Mouse (Mus musculus): ENCODE results near the gene Fam13a. TPM values are rescaled to one million over a fixed set of nuclear protein-coding genes. Genes with fewer than 3 reads are reported as not detected.

The Fam13a gene
- polyA plus RNA-seq, 1 experiment = not detected

DNA sequence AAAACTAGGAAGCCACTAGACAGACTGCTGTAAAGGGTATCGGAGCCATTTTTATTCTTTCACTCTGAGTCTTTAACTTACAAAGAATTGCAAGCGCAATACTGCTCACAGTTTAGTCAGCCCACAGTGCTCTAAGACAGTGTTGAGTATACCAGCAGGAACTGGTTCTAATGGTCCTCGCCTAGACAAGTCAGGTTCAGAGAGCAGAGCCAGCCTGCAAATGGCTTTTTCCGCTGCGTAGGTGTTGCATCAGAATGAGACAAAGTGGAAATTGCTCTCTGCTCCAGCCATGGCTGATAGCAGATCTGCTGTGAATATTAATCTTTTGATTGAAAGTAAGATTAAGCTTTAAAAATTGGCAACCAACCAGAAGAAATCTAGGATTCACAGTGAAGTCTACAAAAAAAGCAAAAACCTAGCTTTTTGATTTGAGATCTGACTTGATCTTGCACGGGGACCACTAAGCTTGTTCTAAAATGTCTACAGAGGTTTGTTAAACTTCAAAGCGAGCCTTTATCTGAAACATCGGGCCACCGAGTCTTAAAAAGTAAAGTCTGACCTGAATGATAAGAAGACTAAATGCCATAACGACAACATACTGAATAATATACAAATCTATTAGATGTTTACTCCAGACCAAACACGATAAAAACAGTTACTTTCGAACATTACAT, 91.7 kb downstream of the Fam13a start:
- Histone ChIP-seq H3K4me3 (replicated peaks) (no peak overlapping the region), H3K4me1 (ENCODE audit: control insufficient read depth) (no peaks in the 10 kb centered on the region), H3K36me3 (ENCODE audit: control insufficient read depth) (no peaks in the 10 kb centered on the region), H3K9me3 (ENCODE audit: control insufficient read depth, low read length) (no peaks in the 10 kb centered on the region), H3K27me3 (ENCODE audit: control insufficient read depth) (no peaks in the 10 kb centered on the region)
- TF ChIP-seq TAL1 (IDR thresholded peaks at IDR 0.05; ENCODE audit: low read length) = no peak
- no peak for TF ChIP-seq GATA1 (IDR thresholded peaks at IDR 0.05; ENCODE audit: low read length)

DNA sequence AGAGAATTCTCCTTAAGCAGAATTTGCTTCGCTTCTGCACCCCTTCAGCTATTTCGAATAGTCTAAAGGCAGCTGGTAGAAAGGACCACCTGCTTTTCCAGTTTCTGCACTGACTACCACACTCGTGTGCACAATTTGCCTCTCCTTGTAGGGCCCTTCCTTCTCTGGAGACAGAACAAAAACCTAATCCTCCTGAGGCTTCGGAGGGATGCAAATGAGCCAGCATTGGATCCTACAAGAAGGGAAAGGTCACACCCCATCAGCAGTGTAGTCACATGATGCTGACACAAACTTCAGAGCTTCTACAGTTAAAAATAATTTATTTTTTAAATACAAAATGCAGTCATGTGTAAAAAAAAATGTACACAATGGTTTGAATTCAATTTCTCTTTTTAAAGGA, 93.2 kb downstream of the Fam13a start:
- Histone ChIP-seq H3K36me3 (ENCODE audit: control insufficient read depth) (no peaks in the 10 kb centered on the region), H3K9me3 (ENCODE audit: control insufficient read depth, low read length) (no peaks in the 10 kb centered on the region), H3K27me3 (ENCODE audit: control insufficient read depth) (no peaks in the 10 kb centered on the region), H3K4me3 (replicated peaks) (no peak overlapping the region), H3K4me1 (ENCODE audit: control insufficient read depth) (no peaks in the 10 kb centered on the region)
- TF ChIP-seq TAL1 (IDR thresholded peaks at IDR 0.05; ENCODE audit: low read length) = no peak
- no peak for TF ChIP-seq GATA1 (IDR thresholded peaks at IDR 0.05; ENCODE audit: low read length)

DNA sequence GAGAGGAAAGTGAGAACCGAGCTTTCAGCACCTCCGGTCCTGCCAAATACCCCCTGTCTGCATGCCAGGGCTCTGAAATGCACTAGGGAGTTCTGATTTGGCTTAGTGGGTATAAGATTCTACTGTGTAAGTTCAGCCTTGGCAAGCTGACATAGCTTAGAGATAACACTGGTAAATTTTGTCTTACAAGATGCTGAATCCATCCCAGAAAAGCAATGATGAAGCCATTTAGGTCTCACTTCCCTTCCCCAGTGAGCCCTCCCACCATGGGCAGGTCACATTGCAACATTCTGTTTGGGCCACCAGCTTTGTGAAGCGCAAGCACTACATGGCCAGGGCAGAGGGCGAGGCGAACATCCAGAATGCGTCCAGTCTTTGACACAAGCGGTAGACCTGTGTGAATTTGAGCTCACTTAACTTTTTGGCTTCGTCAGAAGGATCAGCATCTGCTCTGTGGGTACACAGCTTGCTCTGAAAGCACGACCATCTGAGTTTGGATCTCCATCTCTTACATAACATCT, 94.4 kb downstream of the Fam13a start:
- H3K9me3 ChIP-seq (ENCODE audit: control insufficient read depth, low read length) = no peaks in the 10 kb centered on the region
- no peaks in the 10 kb centered on the region for H3K27me3 ChIP-seq (ENCODE audit: control insufficient read depth)
- no peaks in the 10 kb centered on the region for H3K4me1 ChIP-seq (ENCODE audit: control insufficient read depth)
- TF ChIP-seq TAL1 (IDR thresholded peaks at IDR 0.05; ENCODE audit: low read length) (no peak), GATA1 (IDR thresholded peaks at IDR 0.05; ENCODE audit: low read length) (no peak)
- H3K36me3 ChIP-seq (ENCODE audit: control insufficient read depth) = no peaks in the 10 kb centered on the region
- H3K4me3 ChIP-seq (replicated peaks) = no peak overlapping the region

DNA sequence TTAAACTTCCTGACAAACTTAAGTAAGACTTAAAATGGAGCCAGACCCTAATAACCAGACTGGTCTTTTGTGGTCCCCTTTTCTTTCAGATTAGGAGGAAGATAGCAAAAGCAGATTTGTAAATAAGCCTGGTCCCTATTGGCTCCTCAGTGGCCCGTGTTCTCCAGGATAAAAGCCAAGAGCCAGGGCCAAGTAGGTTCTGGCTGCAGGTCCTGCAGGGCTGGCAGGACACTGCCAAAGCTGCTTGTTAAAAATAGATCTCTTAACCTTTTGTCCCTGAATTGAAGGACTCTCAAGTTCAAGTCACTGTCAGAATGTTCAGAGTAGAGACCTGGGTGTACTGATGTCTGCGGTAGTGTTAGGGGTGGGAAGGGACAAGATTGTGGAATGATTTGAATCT, 96.5 kb downstream of the Fam13a start:
- Histone ChIP-seq H3K4me1 (ENCODE audit: control insufficient read depth) (no peaks in the 10 kb centered on the region), H3K9me3 (ENCODE audit: control insufficient read depth, low read length) (no peaks in the 10 kb centered on the region), H3K4me3 (replicated peaks) (no peak overlapping the region), H3K27me3 (ENCODE audit: control insufficient read depth) (no peaks in the 10 kb centered on the region), H3K36me3 (ENCODE audit: control insufficient read depth) (no peaks in the 10 kb centered on the region)
- no peak for TF ChIP-seq GATA1 (IDR thresholded peaks at IDR 0.05; ENCODE audit: low read length)
- no peak for TF ChIP-seq TAL1 (IDR thresholded peaks at IDR 0.05; ENCODE audit: low read length)

DNA sequence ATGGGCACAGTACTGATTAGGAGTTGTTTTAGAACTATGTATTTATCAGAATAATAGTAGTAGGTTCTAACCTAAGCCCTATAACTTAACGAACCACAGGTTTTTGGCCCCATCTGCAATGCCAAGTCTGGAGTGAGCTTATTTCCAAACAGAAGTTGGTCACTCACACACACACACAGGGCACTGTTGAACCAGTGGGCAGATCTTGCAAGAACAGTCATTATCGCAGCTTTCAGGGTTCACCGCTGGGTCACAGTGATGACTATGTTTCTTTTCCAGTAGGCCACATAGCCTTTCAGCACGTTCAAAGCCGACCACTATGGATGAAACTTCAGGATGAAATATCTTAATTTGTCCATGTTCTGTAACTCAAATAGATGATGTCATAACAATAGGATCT, 101.8 kb downstream of the Fam13a start:
- no peak for TF ChIP-seq TAL1 (IDR thresholded peaks at IDR 0.05; ENCODE audit: low read length)
- TF ChIP-seq GATA1 (IDR thresholded peaks at IDR 0.05; ENCODE audit: low read length) = no peak
- Histone ChIP-seq H3K4me1 (ENCODE audit: control insufficient read depth) (no peaks in the 10 kb centered on the region), H3K27me3 (ENCODE audit: control insufficient read depth) (no peaks in the 10 kb centered on the region), H3K4me3 (replicated peaks) (no peak overlapping the region), H3K36me3 (ENCODE audit: control insufficient read depth) (no peaks in the 10 kb centered on the region), H3K9me3 (ENCODE audit: control insufficient read depth, low read length) (no peaks in the 10 kb centered on the region)

DNA sequence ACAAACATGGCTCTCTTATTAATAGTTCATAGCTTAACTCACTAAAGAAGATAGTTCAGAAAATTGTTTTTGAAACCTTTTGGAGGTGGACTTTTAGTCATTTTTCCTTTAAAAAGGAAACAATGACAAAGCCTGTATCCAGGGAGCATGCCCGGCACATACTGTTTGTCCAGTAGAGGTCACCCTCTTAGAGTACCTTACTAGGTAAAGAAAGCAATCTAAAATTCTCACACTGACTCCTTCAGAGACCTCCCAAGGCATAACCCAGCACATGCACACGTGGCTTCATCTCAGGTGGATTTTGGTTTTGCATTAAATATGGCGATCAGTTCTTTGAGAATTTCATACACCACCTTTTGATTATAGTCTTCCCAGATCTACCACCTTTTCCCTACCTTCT, 102.7 kb downstream of the Fam13a start:
- Histone ChIP-seq H3K9me3 (ENCODE audit: control insufficient read depth, low read length) (no peaks in the 10 kb centered on the region), H3K36me3 (ENCODE audit: control insufficient read depth) (no peaks in the 10 kb centered on the region), H3K27me3 (ENCODE audit: control insufficient read depth) (no peaks in the 10 kb centered on the region), H3K4me1 (ENCODE audit: control insufficient read depth) (no peaks in the 10 kb centered on the region), H3K4me3 (replicated peaks) (no peak overlapping the region)
- TF ChIP-seq TAL1 (IDR thresholded peaks at IDR 0.05; ENCODE audit: low read length) = no peak
- TF ChIP-seq GATA1 (IDR thresholded peaks at IDR 0.05; ENCODE audit: low read length) = no peak

- Histone ChIP-seq H3K9me3 (ENCODE audit: control insufficient read depth, low read length) (no peaks in the 10 kb centered on the region), H3K4me1 (ENCODE audit: control insufficient read depth) (no peaks in the 10 kb centered on the region), H3K27me3 (ENCODE audit: control insufficient read depth) (no peaks in the 10 kb centered on the region), H3K4me3 (replicated peaks) (no peak overlapping the region), H3K36me3 (ENCODE audit: control insufficient read depth) (no peaks in the 10 kb centered on the region; the same call in 1 of the 2 replicates)
- TF ChIP-seq TAL1 (IDR thresholded peaks at IDR 0.05; ENCODE audit: low read length) (no peak), GATA1 (IDR thresholded peaks at IDR 0.05; ENCODE audit: low read length) (no peak)
Measured at GRCm38 (mm10) chr6:58920735-58921134, 103.6 kb downstream of the Fam13a start.

DNA sequence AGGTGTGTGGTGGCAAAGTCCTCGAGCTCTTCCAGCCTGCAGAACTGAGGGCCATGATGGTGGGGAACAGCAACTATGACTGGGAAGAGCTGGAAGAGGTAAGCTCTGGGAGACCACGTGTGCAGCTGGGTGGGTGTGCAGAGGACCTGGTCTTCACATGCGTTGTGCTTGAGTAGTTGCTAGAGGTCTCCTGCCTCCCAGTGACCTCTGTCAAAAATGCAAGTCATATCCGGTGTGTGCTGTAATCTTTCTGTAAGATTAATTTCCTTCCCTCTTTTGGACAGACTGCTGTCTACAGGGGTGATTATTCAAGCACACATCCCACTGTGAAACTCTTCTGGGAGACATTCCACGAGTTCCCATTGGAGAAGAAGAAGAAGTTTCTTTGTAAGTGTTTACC, 107.9 kb downstream of the Fam13a start:
- Histone ChIP-seq H3K4me3 (replicated peaks) (no peak overlapping the region), H3K9me3 (ENCODE audit: control insufficient read depth, low read length) (no peaks in the 10 kb centered on the region), H3K27me3 (ENCODE audit: control insufficient read depth) (no peaks in the 10 kb centered on the region), H3K36me3 (ENCODE audit: control insufficient read depth) (no peaks in the 10 kb centered on the region; the same call in 1 of the 2 replicates), H3K4me1 (ENCODE audit: control insufficient read depth) (no peaks in the 10 kb centered on the region)
- no peak for TF ChIP-seq GATA1 (IDR thresholded peaks at IDR 0.05; ENCODE audit: low read length)
- no peak for TF ChIP-seq TAL1 (IDR thresholded peaks at IDR 0.05; ENCODE audit: low read length)

DNA sequence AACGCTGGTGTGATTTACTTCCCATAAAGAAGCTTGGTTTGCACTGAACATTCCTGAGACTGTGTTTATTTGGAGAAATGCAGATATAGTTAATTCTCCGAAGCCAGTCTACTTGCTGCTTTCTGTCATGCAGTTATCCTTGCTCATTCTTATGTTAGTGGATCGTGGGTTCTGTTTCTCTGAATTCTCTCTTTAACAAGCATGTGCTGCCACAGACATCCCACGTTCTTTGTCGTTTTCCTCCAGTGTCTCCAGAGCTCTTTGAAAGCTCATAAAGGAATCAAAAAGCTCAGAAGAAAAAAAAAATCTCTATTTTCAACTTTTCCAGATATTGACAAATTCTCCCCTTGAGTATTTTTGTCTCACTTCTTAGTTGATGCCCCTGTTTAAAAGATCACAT, 110.4 kb downstream of the Fam13a start:
- H3K4me1 ChIP-seq (ENCODE audit: control insufficient read depth) = no peaks in the 10 kb centered on the region
- no peaks in the 10 kb centered on the region for H3K27me3 ChIP-seq (ENCODE audit: control insufficient read depth)
- no peaks in the 10 kb centered on the region for H3K9me3 ChIP-seq (ENCODE audit: control insufficient read depth, low read length)
- no peaks in the 10 kb centered on the region; the same call in 1 of the 2 replicates for H3K36me3 ChIP-seq (ENCODE audit: control insufficient read depth)
- H3K4me3 ChIP-seq (replicated peaks) = no peak overlapping the region
- TF ChIP-seq GATA1 (IDR thresholded peaks at IDR 0.05; ENCODE audit: low read length) = no peak
- no peak for TF ChIP-seq TAL1 (IDR thresholded peaks at IDR 0.05; ENCODE audit: low read length)

Data from erythroblast, embryonic 14.5 days (primary cell).